8 mouse cellular contexts compared by ENCODE assay signal in genomic region chr16:49278478-49278877, GRCm38 (mm10).
DNase-seq lines count a peak whose midpoint lies in the region; ATAC-seq lines count a peak whose summit lies in the region.

No protein-coding gene starts in this region.

- no peaks in the 10 kb centered on the region for H3K27me3 ChIP-seq in forebrain, embryonic 14.5 days (replicated peaks; ENCODE audit: control insufficient read depth, insufficient read depth, low read length)
- H3K27me3 ChIP-seq in hindbrain, embryonic 16.5 days (replicated peaks; ENCODE audit: control insufficient read depth, insufficient read depth, low read length), result no peaks in the 10 kb centered on the region
- H3K27me3 ChIP-seq in midbrain, embryonic 11.5 days (ENCODE audit: control insufficient read depth, insufficient read depth, low read length), result no peaks in the 10 kb centered on the region

- no peaks in the 10 kb centered on the region for H3K36me3 ChIP-seq in forebrain, embryonic 14.5 days (ENCODE audit: control insufficient read depth, insufficient read depth, low read length)
- no peaks in the 10 kb centered on the region for H3K36me3 ChIP-seq in hindbrain, embryonic 16.5 days (ENCODE audit: control insufficient read depth, insufficient read depth, low read length)
- H3K36me3 ChIP-seq in midbrain, embryonic 11.5 days (ENCODE audit: control insufficient read depth, insufficient read depth, low read length), result no peaks in the 10 kb centered on the region

- peak; percentile 16 for DNase-seq in left cerebral cortex, adult 11 months (ENCODE audit: low spot score)
- no peak for DNase-seq in left cerebral cortex, adult 8-10 months (ENCODE audit: low spot score in 2 of 2)
- peak; percentile 52 for DNase-seq in cerebellum, adult 11 months
- DNase-seq in forebrain, embryonic 14.5 days (ENCODE audit: low spot score), result peak; percentile 85
- DNase-seq in layer of hippocampus, postnatal 36 days, result peak; percentile 32 to 47
- peak; percentile 96 for DNase-seq in midbrain, embryonic 11.5 days (ENCODE audit: low spot score, missing footprints)
- DNase-seq in spleen, adult 12 weeks (ENCODE audit: low spot score), result peak; percentile 2

- H3K9ac ChIP-seq in forebrain, embryonic 14.5 days (ENCODE audit: low read length), result no peak overlapping the region
- no peak overlapping the region for H3K9ac ChIP-seq in hindbrain, embryonic 16.5 days (ENCODE audit: low read depth, low read length)
- H3K9ac ChIP-seq in midbrain, embryonic 11.5 days (ENCODE audit: low read length), result no peak overlapping the region

- no peaks in the 10 kb centered on the region for H3K4me1 ChIP-seq in forebrain, embryonic 14.5 days (ENCODE audit: control insufficient read depth, insufficient read depth, low read length)
- no peaks in the 10 kb centered on the region for H3K4me1 ChIP-seq in hindbrain, embryonic 16.5 days (ENCODE audit: control insufficient read depth, insufficient read depth, low read depth, low read length)
- no peaks in the 10 kb centered on the region for H3K4me1 ChIP-seq in midbrain, embryonic 11.5 days (ENCODE audit: control insufficient read depth, insufficient read depth, low read length)

- no peak overlapping the region for H3K4me3 ChIP-seq in forebrain, embryonic 14.5 days (ENCODE audit: low read depth, low read length)
- H3K4me3 ChIP-seq in hindbrain, embryonic 16.5 days (ENCODE audit: low read length), result no peak overlapping the region
- no peak overlapping the region for H3K4me3 ChIP-seq in midbrain, embryonic 11.5 days (ENCODE audit: low read depth, low read length)

- no peaks in the 10 kb centered on the region for H3K9me3 ChIP-seq in forebrain, embryonic 14.5 days (replicated peaks; ENCODE audit: control insufficient read depth, low read length)
- no peaks in the 10 kb centered on the region for H3K9me3 ChIP-seq in hindbrain, embryonic 16.5 days (ENCODE audit: control insufficient read depth, low read length)
- H3K9me3 ChIP-seq in midbrain, embryonic 11.5 days (ENCODE audit: control insufficient read depth, low read length), result no peaks in the 10 kb centered on the region

- H3K4me2 ChIP-seq in forebrain, embryonic 14.5 days (ENCODE audit: low read length), result no peak overlapping the region
- H3K4me2 ChIP-seq in hindbrain, embryonic 16.5 days (ENCODE audit: low read length), result no peak overlapping the region
- no peak overlapping the region for H3K4me2 ChIP-seq in midbrain, embryonic 11.5 days

- WGBS in forebrain, embryonic 14.5 days, result 7% methylated on average over 2 of the region's 2 CpGs
- 4% methylated on average over 2 of the region's 2 CpGs for WGBS in hindbrain, embryonic 16.5 days
- 9% methylated on average over 2 of the region's 2 CpGs for WGBS in midbrain, embryonic 11.5 days

- peak; percentile 89 for ATAC-seq in forebrain, embryonic 14.5 days
- peak; percentile 78 for ATAC-seq in hindbrain, embryonic 16.5 days
- peak; percentile 77; the same call in 1 of the 2 replicates for ATAC-seq in midbrain, embryonic 11.5 days (ENCODE audit: low FRiP score)

- no peak overlapping the region for H3K27ac ChIP-seq in forebrain, embryonic 14.5 days (ENCODE audit: low read depth, low read length)
- H3K27ac ChIP-seq in hindbrain, embryonic 16.5 days (ENCODE audit: low read depth, low read length), result no peak overlapping the region
- H3K27ac ChIP-seq in midbrain, embryonic 11.5 days (ENCODE audit: low read depth, low read length), result no peak overlapping the region

Comparison
In these comparisons a context has a peak if more than half of its experiments do, and no peak if none do; other contexts are left out.
1. DNase-seq: peak in left cerebral cortex, adult 11 months (single experiment), cerebellum, adult 11 months (single experiment), forebrain, embryonic 14.5 days (single experiment), layer of hippocampus, postnatal 36 days (2 of 2), midbrain, embryonic 11.5 days (single experiment) and spleen, adult 12 weeks (single experiment); none in left cerebral cortex, adult 8-10 months (0 of 2).
2. Peak in every context shown above with its lines, with median percentiles within 50 percentile points of each other: ATAC-seq.